Mouse (Mus musculus): Measurements from ENCODE around the gene Olfr456.

DNA sequence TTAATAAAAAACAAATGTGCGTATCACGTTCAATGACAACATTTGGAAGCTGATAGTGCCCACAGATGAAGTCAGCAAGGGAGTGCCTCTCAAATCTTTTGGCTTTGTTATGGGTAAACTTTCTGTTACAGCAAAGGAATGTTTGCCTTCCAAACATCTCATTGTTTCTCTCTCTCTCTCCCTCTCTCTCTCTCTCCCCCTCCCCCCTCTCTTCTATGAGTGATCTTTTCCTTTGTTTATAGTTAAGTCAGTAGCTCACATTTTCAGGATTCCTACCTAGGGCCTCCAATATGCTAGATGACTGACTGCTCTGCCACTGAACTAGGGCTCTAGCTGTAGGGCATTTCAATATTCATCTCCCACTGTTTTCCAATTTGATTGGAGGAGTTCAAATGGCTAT lies 42.5 kb downstream of the Olfr456 start:
- no peak for TF ChIP-seq POLR2A (IDR thresholded peaks at IDR 0.05; ENCODE audit: control insufficient read depth, extremely low read depth, insufficient read depth, low read length, poor library complexity)
- TF ChIP-seq CTCF (IDR thresholded peaks at IDR 0.05; ENCODE audit: borderline replicate concordance, control insufficient read depth, extremely low read depth, insufficient read depth, low read length, poor library complexity) = no peak

Data from thymus, adult 2 months (tissue).